Mouse (Mus musculus): ENCODE measurements around the gene Trim2. TPM values are rescaled to one million over a fixed set of nuclear protein-coding genes. Genes with fewer than 3 reads are reported as not detected.

Gene Trim2
- polyA plus RNA-seq, 1 experiment from 2014 or later, result 32.6 TPM

DNA sequence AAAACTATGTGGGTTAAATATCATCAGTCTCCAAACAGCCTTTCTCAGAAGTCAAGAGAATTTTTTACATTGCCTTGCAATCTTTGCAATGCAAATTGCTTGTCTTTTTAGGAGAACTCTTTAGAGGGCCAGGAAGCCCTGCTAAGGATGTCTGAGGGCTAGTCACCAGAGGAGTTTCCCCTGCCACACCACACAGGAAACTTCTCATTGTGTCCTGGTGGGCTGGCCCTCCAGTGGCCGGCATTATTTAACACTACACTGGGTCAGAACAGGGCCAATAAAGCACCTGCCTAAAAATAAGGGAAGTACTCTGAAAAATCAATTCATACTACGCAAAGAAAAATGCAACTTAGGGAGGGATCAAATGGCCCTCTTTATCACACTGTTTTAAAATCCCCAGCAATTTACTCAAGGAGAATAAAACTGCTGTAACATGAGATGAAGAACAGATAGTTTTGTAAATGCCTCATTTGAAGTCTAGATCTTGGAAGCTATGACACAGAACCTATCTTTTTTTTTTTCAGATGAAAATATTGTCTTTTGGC lies 87.4 kb downstream of the Trim2 start:
- H3K4me3 ChIP-seq (ENCODE audit: low read length), result no peak overlapping the region
- no peaks in the 10 kb centered on the region for H3K9me3 ChIP-seq (ENCODE audit: control insufficient read depth, low read length)
- H3K4me1 ChIP-seq (ENCODE audit: control insufficient read depth, insufficient read depth, low read length), result peaks cover 14% of the 10 kb centered on the region; the same call in 1 of the 2 replicates
- no peaks in the 10 kb centered on the region for H3K36me3 ChIP-seq (ENCODE audit: control insufficient read depth, insufficient read depth, low read length)
- H3K9ac ChIP-seq (ENCODE audit: low read depth, low read length), result no peak overlapping the region
- H3K4me2 ChIP-seq (replicated peaks; ENCODE audit: low read depth, low read length), result no peak overlapping the region
- WGBS, result 38% methylated on average over 2 of the region's 2 CpGs
- H3K27me3 ChIP-seq (ENCODE audit: control insufficient read depth, insufficient read depth, low read length), result no peaks in the 10 kb centered on the region
- ATAC-seq (ENCODE audit: low FRiP score, low TSS enrichment), result no peak
- no peak overlapping the region for H3K27ac ChIP-seq (ENCODE audit: low read depth, low read length)

- Histone ChIP-seq H3K4me1 (ENCODE audit: control insufficient read depth, insufficient read depth, low read length) (peaks cover 14% of the 10 kb centered on the region; the same call in 1 of the 2 replicates), H3K4me2 (replicated peaks; ENCODE audit: low read depth, low read length) (no peak overlapping the region), H3K9me3 (ENCODE audit: control insufficient read depth, low read length) (no peaks in the 10 kb centered on the region), H3K27ac (ENCODE audit: low read depth, low read length) (no peak overlapping the region), H3K27me3 (ENCODE audit: control insufficient read depth, insufficient read depth, low read length) (no peaks in the 10 kb centered on the region), H3K4me3 (ENCODE audit: low read length) (no peak overlapping the region), H3K36me3 (ENCODE audit: control insufficient read depth, insufficient read depth, low read length) (no peaks in the 10 kb centered on the region), H3K9ac (ENCODE audit: low read depth, low read length) (no peak overlapping the region)
- no peak for ATAC-seq (ENCODE audit: low FRiP score, low TSS enrichment)
- 62% methylated on average over 2 of the region's 2 CpGs for WGBS
Observed at GRCm38 (mm10) chr3:84218498-84218897, 88.2 kb downstream of the Trim2 start.

DNA sequence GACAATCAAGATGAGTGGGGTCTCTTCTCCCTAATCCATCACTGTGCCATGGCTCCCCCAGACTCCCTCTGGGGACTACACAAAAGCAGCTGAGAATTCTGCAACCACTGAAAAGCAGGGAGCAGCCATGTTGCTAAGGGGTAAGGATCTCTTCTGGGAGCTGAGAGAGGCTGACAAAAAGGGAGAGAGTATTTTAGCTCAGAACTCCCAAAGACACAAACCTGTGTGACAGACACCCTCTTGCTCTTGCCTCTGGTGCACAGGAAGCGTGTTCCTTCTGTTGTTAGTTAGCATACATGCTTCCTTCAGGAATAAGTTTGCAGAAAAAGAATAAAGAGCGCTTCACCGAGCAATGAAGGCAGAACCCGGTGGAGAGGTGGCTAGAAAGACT lies 88.7 kb downstream of the Trim2 start:
- H3K4me2 ChIP-seq (replicated peaks; ENCODE audit: low read depth, low read length), result no peak overlapping the region
- ATAC-seq (ENCODE audit: low FRiP score, low TSS enrichment), result no peak

GRCm38 (mm10) chr3:84217118-84217960 lies 89.3 kb downstream of the Trim2 start:
- Histone ChIP-seq H3K9ac (ENCODE audit: low read depth, low read length) (no peak overlapping the region), H3K4me2 (replicated peaks; ENCODE audit: low read depth, low read length) (no peak overlapping the region), H3K9me3 (ENCODE audit: control insufficient read depth, low read length) (no peaks in the 10 kb centered on the region), H3K4me3 (ENCODE audit: low read length) (no peak overlapping the region), H3K4me1 (ENCODE audit: control insufficient read depth, insufficient read depth, low read length) (peaks cover 14% of the 10 kb centered on the region; the same call in 1 of the 2 replicates), H3K27me3 (ENCODE audit: control insufficient read depth, insufficient read depth, low read length) (no peaks in the 10 kb centered on the region), H3K36me3 (ENCODE audit: control insufficient read depth, insufficient read depth, low read length) (no peaks in the 10 kb centered on the region), H3K27ac (ENCODE audit: low read depth, low read length) (no peak overlapping the region)
- no peak for ATAC-seq (ENCODE audit: low FRiP score, low TSS enrichment)
- WGBS, result 76% methylated on average over 12 of the region's 12 CpGs

More for the DNA sequence above, 88.7 kb downstream of the Trim2 start:
- no peaks in the 10 kb centered on the region for H3K36me3 ChIP-seq (ENCODE audit: control insufficient read depth, insufficient read depth, low read length)
- H3K4me3 ChIP-seq (ENCODE audit: low read length), result no peak overlapping the region
- no peaks in the 10 kb centered on the region for H3K27me3 ChIP-seq (ENCODE audit: control insufficient read depth, insufficient read depth, low read length)
- H3K4me1 ChIP-seq (ENCODE audit: control insufficient read depth, insufficient read depth, low read length), result peaks cover 14% of the 10 kb centered on the region; the same call in 1 of the 2 replicates
- no peak overlapping the region for H3K9ac ChIP-seq (ENCODE audit: low read depth, low read length)
- H3K9me3 ChIP-seq (ENCODE audit: control insufficient read depth, low read length), result no peaks in the 10 kb centered on the region
- 62% methylated on average over 4 of the region's 4 CpGs for WGBS
- H3K27ac ChIP-seq (ENCODE audit: low read depth, low read length), result no peak overlapping the region

DNA sequence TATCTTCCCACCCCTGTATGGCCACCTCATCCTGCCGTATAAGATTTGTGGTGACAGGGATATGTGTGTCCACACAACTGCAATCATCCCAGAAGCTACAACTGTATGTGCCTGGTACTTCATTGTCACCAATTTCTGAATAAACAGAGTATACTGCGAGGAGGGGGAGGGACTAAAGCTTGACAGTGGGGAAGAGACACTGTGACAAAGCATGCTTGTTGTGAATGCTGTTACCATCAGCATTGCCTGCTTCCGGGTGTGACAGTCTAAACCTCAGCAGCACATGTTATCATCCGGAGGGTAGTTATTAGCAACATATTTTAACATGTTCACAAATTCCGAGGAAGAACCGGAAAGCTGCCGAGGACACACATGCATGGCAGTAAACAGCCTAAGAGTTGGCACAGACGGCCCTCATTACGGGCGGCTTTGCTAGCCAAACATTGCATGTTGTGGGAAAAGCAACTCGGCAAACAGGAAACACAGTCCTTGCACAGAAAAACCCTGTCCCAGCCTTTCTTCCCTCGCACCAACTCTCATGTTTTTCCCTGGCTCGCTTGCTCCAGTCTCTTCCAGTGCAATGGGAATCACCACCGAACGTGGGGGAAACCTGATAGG lies 90.8 kb downstream of the Trim2 start:
- Histone ChIP-seq H3K4me2 (replicated peaks; ENCODE audit: low read depth, low read length) (no peak overlapping the region), H3K27me3 (ENCODE audit: control insufficient read depth, insufficient read depth, low read length) (no peaks in the 10 kb centered on the region), H3K4me3 (ENCODE audit: low read length) (no peak overlapping the region), H3K36me3 (ENCODE audit: control insufficient read depth, insufficient read depth, low read length) (no peaks in the 10 kb centered on the region), H3K27ac (ENCODE audit: low read depth, low read length) (no peak overlapping the region), H3K9ac (ENCODE audit: low read depth, low read length) (no peak overlapping the region), H3K4me1 (ENCODE audit: control insufficient read depth, insufficient read depth, low read length) (peaks cover 11% of the 10 kb centered on the region; the same call in 1 of the 2 replicates), H3K9me3 (ENCODE audit: control insufficient read depth, low read length) (no peaks in the 10 kb centered on the region)
- 71% methylated on average over 15 of the region's 15 CpGs for WGBS
- no peak for ATAC-seq (ENCODE audit: low FRiP score, low TSS enrichment)

DNA sequence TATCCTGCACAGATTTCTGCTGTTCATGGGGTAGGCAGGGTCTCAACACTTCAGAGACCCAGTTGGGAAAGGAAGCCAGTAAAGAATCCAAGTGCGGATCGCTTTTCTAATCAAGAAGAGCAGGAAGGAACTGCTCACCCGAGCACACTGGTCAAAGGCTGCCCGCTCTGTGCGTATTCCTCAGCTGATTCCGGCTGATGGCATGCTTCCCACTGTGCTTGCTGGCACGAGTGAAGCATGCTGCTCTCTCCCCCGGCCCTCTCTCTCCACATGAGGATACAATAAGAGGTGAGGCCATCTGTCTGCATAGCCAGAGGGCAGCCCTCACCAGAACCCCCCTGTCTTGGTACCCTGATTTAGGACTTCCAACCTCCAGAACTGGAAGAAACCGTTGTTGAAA lies 91.4 kb downstream of the Trim2 start:
- H3K4me3 ChIP-seq (ENCODE audit: low read length), result no peak overlapping the region
- no peak overlapping the region for H3K4me2 ChIP-seq (replicated peaks; ENCODE audit: low read depth, low read length)
- no peaks in the 10 kb centered on the region for H3K9me3 ChIP-seq (ENCODE audit: control insufficient read depth, low read length)
- H3K9ac ChIP-seq (ENCODE audit: low read depth, low read length), result no peak overlapping the region
- peaks cover 7% of the 10 kb centered on the region; the same call in 1 of the 2 replicates for H3K4me1 ChIP-seq (ENCODE audit: control insufficient read depth, insufficient read depth, low read length)
- no peaks in the 10 kb centered on the region for H3K36me3 ChIP-seq (ENCODE audit: control insufficient read depth, insufficient read depth, low read length)
- no peak overlapping the region for H3K27ac ChIP-seq (ENCODE audit: low read depth, low read length)
- WGBS, result 78% methylated on average over 9 of the region's 9 CpGs
- no peaks in the 10 kb centered on the region for H3K27me3 ChIP-seq (ENCODE audit: control insufficient read depth, insufficient read depth, low read length)
- no peak for ATAC-seq (ENCODE audit: low FRiP score, low TSS enrichment)

DNA sequence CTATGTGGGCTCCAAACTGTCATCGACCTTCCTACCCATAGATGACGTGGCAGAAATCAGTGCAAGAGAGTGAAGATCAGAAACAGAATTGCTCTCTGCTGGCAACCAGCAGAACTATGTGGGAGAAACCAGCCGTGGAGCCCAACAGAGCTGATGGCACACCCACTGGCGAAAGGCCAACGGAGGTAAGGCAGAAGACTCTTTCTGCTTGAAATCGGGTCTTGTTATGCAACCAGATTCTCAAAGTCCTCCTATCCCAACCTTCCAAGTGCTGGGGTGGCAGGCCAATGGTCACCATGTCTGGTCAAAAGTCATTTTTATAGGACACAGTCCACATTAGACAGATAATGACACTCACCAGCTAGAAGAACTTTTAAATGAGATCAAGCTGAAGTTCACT lies 92.2 kb downstream of the Trim2 start:
- Histone ChIP-seq H3K9ac (ENCODE audit: low read depth, low read length) (no peak overlapping the region), H3K4me2 (replicated peaks; ENCODE audit: low read depth, low read length) (no peak overlapping the region), H3K27ac (ENCODE audit: low read depth, low read length) (no peak overlapping the region), H3K27me3 (ENCODE audit: control insufficient read depth, insufficient read depth, low read length) (no peaks in the 10 kb centered on the region), H3K4me1 (ENCODE audit: control insufficient read depth, insufficient read depth, low read length) (peaks cover under 1% of the 10 kb centered on the region; the same call in 1 of the 2 replicates), H3K4me3 (ENCODE audit: low read length) (no peak overlapping the region), H3K9me3 (ENCODE audit: control insufficient read depth, low read length) (no peaks in the 10 kb centered on the region), H3K36me3 (ENCODE audit: control insufficient read depth, insufficient read depth, low read length) (no peaks in the 10 kb centered on the region)
- no peak for ATAC-seq (ENCODE audit: low FRiP score, low TSS enrichment)
- 85% methylated on average over 6 of the region's 6 CpGs for WGBS

- no peaks in the 10 kb centered on the region for H3K9me3 ChIP-seq (ENCODE audit: control insufficient read depth, low read length)
- no peak overlapping the region for H3K9ac ChIP-seq (ENCODE audit: low read depth, low read length)
- no peak overlapping the region for H3K4me2 ChIP-seq (replicated peaks; ENCODE audit: low read depth, low read length)
- H3K36me3 ChIP-seq (ENCODE audit: control insufficient read depth, insufficient read depth, low read length), result peaks cover 9% of the 10 kb centered on the region
- H3K27ac ChIP-seq (ENCODE audit: low read depth, low read length), result no peak overlapping the region
- no peaks in the 10 kb centered on the region for H3K4me1 ChIP-seq (ENCODE audit: control insufficient read depth, insufficient read depth, low read length)
- 81% methylated on average over 7 of the region's 7 CpGs for WGBS
- no peak overlapping the region for H3K4me3 ChIP-seq (ENCODE audit: low read length)
- H3K27me3 ChIP-seq (ENCODE audit: control insufficient read depth, insufficient read depth, low read length), result no peaks in the 10 kb centered on the region
- ATAC-seq (ENCODE audit: low FRiP score, low TSS enrichment), result no peak
Observed at GRCm38 (mm10) chr3:84211340-84211875, 95.3 kb downstream of the Trim2 start.

Measured in kidney, embryonic 14.5 days (tissue).